Mouse (Mus musculus) bone marrow, adult 2 months (tissue): Measurements from ENCODE around the gene Kpnb1.

Experiments
- CTCF ChIP-seq: fragments of 200-500 bp; IDR thresholded peaks from 2 replicates; pipeline ENCODE4 v1.5.1; 2011; ENCODE audit warnings: low read length, control low read depth; ENCODE audit not compliant: control insufficient read depth, insufficient read depth
- POLR2A ChIP-seq: fragments of 200-500 bp; IDR thresholded peaks from 2 replicates; pipeline ENCODE4 v1.6.1; 2011; ENCODE audit warnings: low read depth, mild to moderate bottlenecking, control low read depth, low read length, borderline replicate concordance; ENCODE audit not compliant: control insufficient read depth

GRCm38 (mm10) chr11:97220211-97220610, 32.5 kb upstream of the Kpnb1 start:
- no peak for TF ChIP-seq POLR2A
- no peak for TF ChIP-seq CTCF
